Mouse (Mus musculus) layer of hippocampus, adult 2 months (tissue): ENCODE results near the gene Srd5a1. TPM values are rescaled to one million over a fixed set of nuclear protein-coding genes. Genes with fewer than 3 reads are reported as not detected.

ENCODE experiments used
- DNase-seq, 2 experiments: peaks; one replicate each; pipeline ENCODE4 v3.0.0; 2022; ENCODE audit warnings: low spot score in 2 of 2
- H3K27ac ChIP-seq: fragments of 200-600 bp; 2 replicates; pipeline ENCODE4 v1.8.1; 2022
- H3K4me3 ChIP-seq: fragments of 200-600 bp; 2 replicates; pipeline ENCODE4 v1.8.1; 2022; ENCODE audit warnings: mild to moderate bottlenecking
- CTCF ChIP-seq: fragments of 200-600 bp; conservative IDR thresholded peaks from 2 replicates; pipeline ENCODE4 v1.8.1; 2022; ENCODE audit warnings: antibody characterized with exemption, mild to moderate bottlenecking, moderate library complexity
- total RNA-seq, 2 experiments: library from RNA; stranded (reverse); gene quantifications; 2 replicates each; pipeline ENCODE4 v1.2.3; 2021

The Srd5a1 gene
- total RNA-seq, 2 experiments from 2014 or later: 8.2 to 8.6 TPM

GRCm38 (mm10) chr13:69524158-69524530 lies 87.1 kb downstream of the Srd5a1 start:
- TF ChIP-seq CTCF: no peak
- peak overlapping the region; percentile 85 for H3K27ac ChIP-seq
- DNase-seq: no peak
- no peak overlapping the region for H3K4me3 ChIP-seq

Other genes starting within 250 kb of the Srd5a1 start
- 10 to 100 TPM; 99.2 to 99.8 TPM for gene Nsun2, start 77.7 kb downstream of the Srd5a1 start, total RNA-seq
- 10 to 100 TPM; 44.0 to 46.4 TPM for gene Tent4a, start 76.8 kb downstream of the Srd5a1 start, total RNA-seq
- gene Ube2ql1, start 128.4 kb upstream of the Srd5a1 start, total RNA-seq: 100 to 1,000 TPM; 187 to 203 TPM
- 10 to 100 TPM; 58.0 to 61.4 TPM for gene Med10, start 191.0 kb upstream of the Srd5a1 start, total RNA-seq